Mouse (Mus musculus) midbrain, embryonic 16.5 days (tissue): ENCODE results near the gene Carmil2. TPM values are rescaled to one million over a fixed set of nuclear protein-coding genes. Genes with fewer than 3 reads are reported as not detected.

Experiments used
- ATAC-seq: fragments of 200-750 bp; cut with Nextera tagmentation; 2 replicates; pipeline ENCODE4 v1.8.0; 2017; ENCODE audit warnings: moderate TSS enrichment
- H3K27ac ChIP-seq: fragments of 300-500 bp; sonication (generic); 2 replicates; pipeline ENCODE4 v1.5.1; 2014; ENCODE audit warnings: mild to moderate bottlenecking, low read length, mixed read lengths
- H3K27me3 ChIP-seq: fragments of 300-500 bp; sonication (generic); 2 replicates; pipeline ENCODE4 v1.6.1; 2014; ENCODE audit warnings: low read depth, low read length, mixed read lengths; ENCODE audit not compliant: control insufficient read depth, insufficient read depth
- H3K36me3 ChIP-seq: fragments of 300-500 bp; sonication (generic); 2 replicates; pipeline ENCODE4 v1.6.1; 2014; ENCODE audit warnings: mild to moderate bottlenecking, low read length, moderate library complexity, mixed read lengths; ENCODE audit not compliant: control insufficient read depth, insufficient read depth
- H3K4me1 ChIP-seq: fragments of 300-500 bp; sonication (generic); 2 replicates; pipeline ENCODE4 v1.6.1; 2014; ENCODE audit warnings: mild to moderate bottlenecking, low read length, mixed read lengths; ENCODE audit not compliant: control insufficient read depth, insufficient read depth
- H3K4me2 ChIP-seq: fragments of 300-500 bp; sonication (generic); 2 replicates; pipeline ENCODE4 v1.6.1; 2014; ENCODE audit warnings: mild to moderate bottlenecking, low read length, mixed read lengths
- H3K4me3 ChIP-seq: fragments of 300-500 bp; sonication (generic); 2 replicates; pipeline ENCODE4 v1.5.1; 2014; ENCODE audit warnings: low read depth, mild to moderate bottlenecking, low read length, moderate library complexity, mixed read lengths
- H3K9ac ChIP-seq: fragments of 300-500 bp; sonication (generic); 2 replicates; pipeline ENCODE4 v1.6.1; 2014; ENCODE audit warnings: low read depth, low read length, mixed read lengths
- H3K9me3 ChIP-seq: fragments of 300-500 bp; sonication (generic); replicated peaks from 2 replicates; pipeline ENCODE4 v1.6.1; 2014; ENCODE audit warnings: mild to moderate bottlenecking, low read length, mixed read lengths; ENCODE audit not compliant: control insufficient read depth, poor library complexity, severe bottlenecking
- WGBS: fragments of 180-500 bp; shearing (Covaris S2); extraction: QIAGEN DNeasy Blood & Tissue Kit; methylation state at CpG from one replicate; pipeline ENCODE4 v1.1.7; 2014; 5-methylcytosine and 5-hydroxymethylcytosine counted together
- polyA plus RNA-seq: library from polyadenylated mRNA; unstranded; fragments of >200 nt; fragmentation: Nextera tagmentation; extraction: Ambion mirVana; gene quantifications from 2 replicates; pipeline ENCODE4 v1.2.1, GENCODE M21; 2015

Gene Carmil2
- polyA plus RNA-seq, 1 experiment from 2014 or later = 23.0 TPM

- H3K36me3 ChIP-seq = peaks cover under 1% of the 10 kb centered on the region; the same call in 1 of the 2 replicates
- H3K9ac ChIP-seq = no peak overlapping the region
- ATAC-seq = no peak
- H3K4me3 ChIP-seq = no peak overlapping the region
- H3K9me3 ChIP-seq = no peaks in the 10 kb centered on the region
- H3K27me3 ChIP-seq = no peaks in the 10 kb centered on the region
- no peak overlapping the region for H3K27ac ChIP-seq
- H3K4me1 ChIP-seq = peaks cover 9% of the 10 kb centered on the region
- WGBS = 75% methylated on average over 14 of the region's 14 CpGs
- no peak overlapping the region for H3K4me2 ChIP-seq
Measured at GRCm38 (mm10) chr8:105709317-105709716, 23.2 kb downstream of the Carmil2 start.

DNA sequence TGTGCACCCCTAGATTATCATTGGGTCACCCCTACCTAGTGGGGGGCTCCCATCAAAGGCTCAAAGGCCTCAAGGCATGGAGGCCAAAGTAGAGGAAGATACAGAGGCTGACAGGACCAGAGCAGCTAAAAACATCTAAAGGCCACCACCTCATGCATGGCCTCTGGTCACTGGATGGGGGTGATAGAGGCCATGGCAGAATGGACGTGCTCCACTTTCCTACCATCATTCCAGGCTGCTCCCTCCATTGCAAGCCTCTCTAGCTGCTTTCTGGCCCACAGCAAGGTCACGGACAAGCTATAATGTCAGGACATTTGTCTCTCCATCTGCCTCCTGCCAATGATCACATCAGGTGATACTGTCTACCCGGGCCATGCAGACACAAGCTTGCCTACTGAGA, 26.2 kb downstream of the Carmil2 start:
- Histone ChIP-seq H3K9ac (no peak overlapping the region), H3K4me3 (no peak overlapping the region), H3K27ac (no peak overlapping the region), H3K36me3 (peaks cover 11% of the 10 kb centered on the region; the same call in 1 of the 2 replicates), H3K4me1 (peaks cover 6% of the 10 kb centered on the region), H3K27me3 (no peaks in the 10 kb centered on the region), H3K9me3 (no peaks in the 10 kb centered on the region), H3K4me2 (no peak overlapping the region)
- 86% methylated on average over 3 of the region's 3 CpGs for WGBS
- no peak for ATAC-seq

GRCm38 (mm10) chr8:105714139-105714538, 28.1 kb downstream of the Carmil2 start:
- no peak for ATAC-seq
- Histone ChIP-seq H3K4me2 (no peak overlapping the region), H3K4me3 (no peak overlapping the region), H3K9me3 (no peaks in the 10 kb centered on the region), H3K9ac (no peak overlapping the region), H3K36me3 (peaks cover 11% of the 10 kb centered on the region; the same call in 1 of the 2 replicates), H3K4me1 (no peaks in the 10 kb centered on the region), H3K27ac (no peak overlapping the region), H3K27me3 (no peaks in the 10 kb centered on the region)
- 9% methylated on average over 3 of the region's 3 CpGs for WGBS

GRCm38 (mm10) chr8:105715042-105715441, 29.0 kb downstream of the Carmil2 start:
- H3K27ac ChIP-seq = no peak overlapping the region
- no peaks in the 10 kb centered on the region for H3K9me3 ChIP-seq
- no peak for ATAC-seq
- no peak overlapping the region for H3K4me2 ChIP-seq
- H3K36me3 ChIP-seq = peaks cover 11% of the 10 kb centered on the region; the same call in 1 of the 2 replicates
- 76% methylated on average over 6 of the region's 6 CpGs for WGBS
- H3K4me1 ChIP-seq = no peaks in the 10 kb centered on the region
- no peak overlapping the region for H3K9ac ChIP-seq
- no peak overlapping the region for H3K4me3 ChIP-seq
- no peaks in the 10 kb centered on the region for H3K27me3 ChIP-seq

- Histone ChIP-seq H3K9ac (no peak overlapping the region), H3K36me3 (peaks cover 11% of the 10 kb centered on the region; the same call in 1 of the 2 replicates), H3K27me3 (no peaks in the 10 kb centered on the region), H3K9me3 (no peaks in the 10 kb centered on the region), H3K4me2 (no peak overlapping the region), H3K27ac (no peak overlapping the region), H3K4me3 (no peak overlapping the region), H3K4me1 (no peaks in the 10 kb centered on the region)
- 94% methylated on average over 15 of the region's 15 CpGs for WGBS
- ATAC-seq = no peak
Measured at GRCm38 (mm10) chr8:105716302-105716945, 30.4 kb downstream of the Carmil2 start.

DNA sequence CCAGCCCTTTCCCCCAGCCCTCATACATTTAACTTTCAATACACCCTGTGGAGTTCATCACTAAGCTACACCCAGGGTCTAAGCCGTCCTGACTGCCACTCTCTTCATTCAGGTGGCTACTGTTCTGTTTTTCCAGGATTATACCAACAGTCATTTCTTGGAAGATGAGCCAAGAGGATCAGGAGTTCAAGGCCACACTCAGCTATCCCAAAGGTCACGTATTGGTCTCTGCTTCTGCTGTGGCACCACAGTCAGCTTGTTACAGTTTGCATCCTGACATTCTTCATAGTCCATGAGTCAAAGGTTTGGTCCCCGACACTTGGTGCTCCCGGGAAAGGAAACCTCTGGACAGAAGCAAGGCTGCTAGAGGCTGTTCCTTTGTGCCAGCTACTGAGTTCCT, 33.6 kb downstream of the Carmil2 start:
- no peak overlapping the region for H3K27ac ChIP-seq
- no peaks in the 10 kb centered on the region for H3K27me3 ChIP-seq
- no peak overlapping the region for H3K4me2 ChIP-seq
- H3K4me1 ChIP-seq = no peaks in the 10 kb centered on the region
- no peak overlapping the region for H3K9ac ChIP-seq
- WGBS = 84% methylated on average over 4 of the region's 4 CpGs
- H3K9me3 ChIP-seq = no peaks in the 10 kb centered on the region
- no peak for ATAC-seq
- H3K36me3 ChIP-seq = peaks cover 16% of the 10 kb centered on the region; the same call in 1 of the 2 replicates
- no peak overlapping the region for H3K4me3 ChIP-seq

DNA sequence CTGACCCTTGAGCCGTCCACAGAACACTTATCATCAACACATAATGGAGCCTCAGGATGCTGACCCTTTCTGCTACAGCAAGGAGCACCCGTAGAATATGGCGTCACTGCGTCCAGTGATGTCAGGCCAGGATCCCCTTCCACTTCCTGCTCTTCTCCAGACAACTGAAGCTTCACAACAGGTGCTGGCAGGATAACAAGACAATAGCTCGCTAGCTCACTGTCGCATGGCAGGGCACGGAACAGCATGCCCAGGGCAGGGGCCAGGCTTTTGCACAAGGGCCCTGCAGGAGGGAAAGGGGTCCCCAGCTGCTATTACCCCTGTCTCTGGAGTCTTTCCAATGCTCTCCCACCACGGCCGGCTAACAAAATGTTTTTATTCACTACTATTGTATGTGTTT, 36.8 kb downstream of the Carmil2 start:
- ATAC-seq = no peak
- 90% methylated on average over 9 of the region's 9 CpGs for WGBS
- no peaks in the 10 kb centered on the region for H3K9me3 ChIP-seq
- H3K4me3 ChIP-seq = no peak overlapping the region
- H3K9ac ChIP-seq = no peak overlapping the region
- no peak overlapping the region for H3K4me2 ChIP-seq
- H3K27me3 ChIP-seq = no peaks in the 10 kb centered on the region
- H3K27ac ChIP-seq = no peak overlapping the region
- H3K36me3 ChIP-seq = peaks cover 25% of the 10 kb centered on the region
- no peaks in the 10 kb centered on the region for H3K4me1 ChIP-seq

DNA sequence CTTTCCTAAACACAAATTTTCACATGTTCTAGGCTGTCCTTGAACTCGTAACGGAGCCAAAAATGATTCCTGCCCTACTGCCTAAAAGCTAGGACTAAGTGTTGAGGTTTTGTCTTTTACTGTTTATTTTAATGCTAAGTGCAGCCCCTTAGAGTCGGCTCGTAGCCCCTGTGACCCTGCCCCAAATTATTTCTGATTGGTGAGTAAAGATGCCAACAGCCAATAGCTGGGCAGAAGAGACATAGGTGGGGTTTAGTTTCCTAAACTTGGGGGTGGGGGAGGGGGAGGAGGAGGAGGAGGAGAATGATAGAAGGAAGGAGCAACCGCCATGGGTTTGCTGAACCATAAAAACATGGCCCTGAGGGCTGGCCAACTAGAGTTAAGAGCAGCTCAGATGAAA, 39.7 kb downstream of the Carmil2 start:
- no peaks in the 10 kb centered on the region for H3K27me3 ChIP-seq
- ATAC-seq = no peak
- 85% methylated on average over 5 of the region's 5 CpGs for WGBS
- H3K4me1 ChIP-seq = no peaks in the 10 kb centered on the region
- H3K9ac ChIP-seq = no peak overlapping the region
- no peak overlapping the region for H3K4me2 ChIP-seq
- no peak overlapping the region for H3K27ac ChIP-seq
- H3K4me3 ChIP-seq = no peak overlapping the region
- H3K9me3 ChIP-seq = no peaks in the 10 kb centered on the region
- H3K36me3 ChIP-seq = peaks cover 26% of the 10 kb centered on the region

GRCm38 (mm10) chr8:105727397-105728124, 41.5 kb downstream of the Carmil2 start:
- Histone ChIP-seq H3K9ac (no peak overlapping the region), H3K27ac (no peak overlapping the region; the same call in 1 of the 2 replicates), H3K9me3 (no peaks in the 10 kb centered on the region), H3K4me2 (no peak overlapping the region), H3K4me1 (no peaks in the 10 kb centered on the region), H3K36me3 (peaks cover 30% of the 10 kb centered on the region), H3K27me3 (no peaks in the 10 kb centered on the region), H3K4me3 (no peak overlapping the region)
- ATAC-seq = no peak
- WGBS = 86% methylated on average over 18 of the region's 18 CpGs
